Mouse (Mus musculus) intestine, embryonic 15.5 days (tissue): ENCODE results near the gene Zfp598. TPM values are rescaled to one million over a fixed set of nuclear protein-coding genes. Genes with fewer than 3 reads are reported as not detected.

ENCODE experiments used
- ATAC-seq: fragments of 200-750 bp; cut with Nextera tagmentation; 2 replicates; pipeline ENCODE4 v1.8.0; 2017; ENCODE audit warnings: moderate TSS enrichment, moderate library complexity
- H3K27ac ChIP-seq: fragments of 300-500 bp; sonication (generic); 2 replicates; pipeline ENCODE4 v1.5.1; 2015; ENCODE audit warnings: mild to moderate bottlenecking, inconsistent platforms
- H3K27me3 ChIP-seq: fragments of 300-500 bp; sonication (generic); replicated peaks from 2 replicates; pipeline ENCODE4 v1.6.1; 2015; ENCODE audit warnings: inconsistent platforms
- H3K36me3 ChIP-seq: fragments of 300-500 bp; sonication (generic); 2 replicates; pipeline ENCODE4 v1.6.1; 2015; ENCODE audit warnings: inconsistent platforms
- H3K4me1 ChIP-seq: fragments of 300-500 bp; sonication (generic); replicated peaks from 2 replicates; pipeline ENCODE4 v1.6.1; 2015; ENCODE audit warnings: inconsistent platforms
- H3K4me2 ChIP-seq: fragments of 300-500 bp; sonication (generic); replicated peaks from 2 replicates; pipeline ENCODE4 v1.6.1; 2015; ENCODE audit warnings: mild to moderate bottlenecking, inconsistent platforms
- H3K4me3 ChIP-seq: fragments of 300-500 bp; sonication (generic); replicated peaks from 2 replicates; pipeline ENCODE4 v1.5.1; 2015; ENCODE audit warnings: inconsistent platforms
- H3K9ac ChIP-seq: fragments of 300-500 bp; sonication (generic); 2 replicates; pipeline ENCODE4 v1.6.1; 2015; ENCODE audit warnings: inconsistent platforms
- H3K9me3 ChIP-seq: fragments of 300-500 bp; sonication (generic); 2 replicates; pipeline ENCODE4 v1.6.1; 2016; ENCODE audit warnings: inconsistent platforms
- WGBS: fragments of 180-500 bp; shearing (Covaris S2); methylation state at CpG from one replicate; pipeline ENCODE4 v1.1.7; 2015; 5-methylcytosine and 5-hydroxymethylcytosine counted together
- polyA plus RNA-seq: library from polyadenylated mRNA; unstranded; fragments of >200 nt; fragmentation: Nextera tagmentation; extraction: Ambion mirVana; gene quantifications from 2 replicates; pipeline ENCODE4 v1.2.1, GENCODE M21; 2015

Gene Zfp598
- polyA plus RNA-seq, result 20.0 and 20.5 TPM in 2 replicates

DNA sequence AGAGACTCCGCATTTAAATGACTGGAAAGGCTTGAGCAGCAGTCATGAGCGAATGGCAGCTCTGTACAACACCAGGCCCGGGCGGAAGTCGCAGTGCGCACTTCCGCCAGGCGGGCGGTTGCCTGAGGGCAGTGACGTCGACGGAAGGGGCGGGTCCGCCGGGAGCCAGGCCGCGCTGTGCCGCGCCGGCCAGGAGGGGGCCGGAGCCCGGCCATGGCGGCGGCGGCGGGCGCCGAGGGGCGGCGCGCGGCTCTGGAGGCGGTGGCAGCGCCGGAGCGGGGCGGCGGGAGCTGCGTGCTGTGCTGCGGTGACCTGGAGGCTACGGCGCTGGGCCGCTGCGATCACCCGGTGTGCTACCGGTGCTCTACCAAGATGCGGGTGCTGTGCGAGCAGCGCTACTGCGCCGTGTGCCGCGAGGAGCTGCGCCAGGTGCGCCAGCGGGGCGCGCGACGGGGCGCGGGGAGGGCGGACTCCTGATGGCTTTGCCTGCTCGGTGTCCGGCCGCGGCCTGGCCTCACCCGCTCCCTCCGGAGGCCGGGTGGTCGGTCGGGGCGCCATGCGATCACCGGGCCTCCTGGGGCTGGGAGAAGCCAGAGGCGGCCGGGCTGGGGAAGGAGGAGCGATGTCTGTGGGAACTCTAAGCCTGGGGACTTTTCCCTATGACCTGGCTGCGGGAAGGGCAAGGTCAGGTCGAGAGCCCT is at the start of gene Zfp598:
Zfp598 (plus strand) TSS at position 143 of the 701 bp plus-strand sequence.
- no peaks in the 10 kb centered on the region for H3K9me3 ChIP-seq
- H3K4me1 ChIP-seq, result peaks cover 28% of the 10 kb centered on the region
- peak within 1 kb of the TSS; percentile 98 for H3K9ac ChIP-seq
- H3K4me3 ChIP-seq, result peak within 1 kb of the TSS; percentile 96
- H3K27me3 ChIP-seq, result no peaks in the 10 kb centered on the region
- no peaks in the 10 kb centered on the region for H3K36me3 ChIP-seq
- peak within 1 kb of the TSS; percentile 83 for H3K27ac ChIP-seq
- peak within 1 kb of the TSS; percentile 61 for H3K4me2 ChIP-seq
- ATAC-seq, result peak; percentile 98
- under 1% methylated on average over 70 of the region's 80 CpGs for WGBS

DNA sequence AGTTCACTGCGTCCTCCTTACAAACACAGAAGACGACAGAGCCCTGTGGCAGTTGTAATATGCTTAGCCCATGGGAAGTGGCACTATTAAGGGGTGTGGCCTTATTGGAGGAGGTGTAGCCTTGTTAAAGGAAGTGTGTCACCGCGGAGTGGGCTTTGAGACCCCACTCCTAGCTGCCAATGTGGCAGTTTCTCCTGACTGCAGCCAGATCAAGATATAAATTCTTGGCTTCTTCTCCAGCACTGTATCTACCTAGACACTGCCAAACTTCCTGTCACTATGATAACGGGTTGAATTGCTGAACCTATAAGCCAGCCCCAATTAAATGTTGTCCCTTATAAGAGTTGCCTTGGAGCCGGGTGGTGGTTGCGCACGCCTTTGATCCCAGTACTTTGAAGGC is 44.0 kb upstream of the Zfp598 start:
- no peaks in the 10 kb centered on the region for H3K27me3 ChIP-seq
- H3K36me3 ChIP-seq, result peaks cover 43% of the 10 kb centered on the region
- H3K4me3 ChIP-seq, result no peak overlapping the region
- no peaks in the 10 kb centered on the region for H3K4me1 ChIP-seq
- H3K9ac ChIP-seq, result no peak overlapping the region
- no peak overlapping the region for H3K27ac ChIP-seq
- ATAC-seq, result no peak
- H3K4me2 ChIP-seq, result no peak overlapping the region
- no peaks in the 10 kb centered on the region for H3K9me3 ChIP-seq
- 92% methylated on average over 8 of the region's 8 CpGs for WGBS

DNA sequence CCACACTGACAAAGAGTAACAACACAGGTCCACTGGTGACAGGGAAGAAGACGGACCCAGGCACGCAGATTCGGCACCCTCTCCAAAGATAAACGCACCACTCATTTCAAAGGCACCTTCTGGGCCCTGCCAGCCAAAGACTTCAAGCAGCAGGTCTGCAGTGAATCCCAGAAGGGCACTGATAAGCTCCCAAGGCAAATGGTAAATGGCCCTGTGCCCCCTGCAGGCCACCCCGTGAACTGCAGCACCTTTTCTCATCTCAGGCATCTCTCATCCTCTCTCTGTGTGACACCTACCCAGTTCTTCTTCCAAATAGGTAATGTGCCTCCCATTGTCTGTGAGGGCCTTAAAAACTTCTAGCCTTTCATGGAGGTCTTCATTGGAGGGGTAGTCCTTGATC is 40.8 kb upstream of the Zfp598 start:
- 43% methylated on average over 5 of the region's 5 CpGs for WGBS
- peaks cover 14% of the 10 kb centered on the region for H3K4me1 ChIP-seq
- H3K9me3 ChIP-seq, result no peaks in the 10 kb centered on the region
- H3K27ac ChIP-seq, result no peak overlapping the region
- no peak overlapping the region for H3K4me2 ChIP-seq
- H3K27me3 ChIP-seq, result no peaks in the 10 kb centered on the region
- ATAC-seq, result no peak
- H3K4me3 ChIP-seq, result no peak overlapping the region
- no peak overlapping the region for H3K9ac ChIP-seq
- peaks cover 23% of the 10 kb centered on the region for H3K36me3 ChIP-seq

DNA sequence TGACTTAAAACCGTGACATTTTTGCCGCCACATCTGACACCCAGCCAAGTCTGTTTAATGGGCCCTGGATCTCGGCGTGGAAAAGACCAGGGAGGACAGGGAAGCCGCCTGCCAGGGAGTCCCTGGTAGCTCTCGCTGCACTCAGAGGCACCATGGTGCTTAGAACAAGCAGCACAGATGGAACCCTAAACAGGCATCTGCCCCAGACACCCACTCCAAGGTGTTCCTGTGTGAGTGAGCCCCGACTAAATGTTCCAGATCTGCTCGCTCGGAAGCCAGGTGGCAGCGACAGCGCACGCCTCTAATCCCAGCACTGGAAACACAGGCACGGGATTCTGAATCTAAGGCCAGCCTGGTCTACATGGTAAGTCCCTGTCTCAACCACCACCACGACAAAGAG is 39.4 kb upstream of the Zfp598 start:
- H3K36me3 ChIP-seq, result peaks cover 14% of the 10 kb centered on the region
- no peak overlapping the region for H3K27ac ChIP-seq
- H3K4me1 ChIP-seq, result peaks cover 21% of the 10 kb centered on the region
- H3K9ac ChIP-seq, result no peak overlapping the region
- H3K27me3 ChIP-seq, result no peaks in the 10 kb centered on the region
- H3K4me2 ChIP-seq, result no peak overlapping the region
- H3K9me3 ChIP-seq, result no peaks in the 10 kb centered on the region
- no peak overlapping the region for H3K4me3 ChIP-seq
- no peak for ATAC-seq
- 89% methylated on average over 14 of the region's 14 CpGs for WGBS

DNA sequence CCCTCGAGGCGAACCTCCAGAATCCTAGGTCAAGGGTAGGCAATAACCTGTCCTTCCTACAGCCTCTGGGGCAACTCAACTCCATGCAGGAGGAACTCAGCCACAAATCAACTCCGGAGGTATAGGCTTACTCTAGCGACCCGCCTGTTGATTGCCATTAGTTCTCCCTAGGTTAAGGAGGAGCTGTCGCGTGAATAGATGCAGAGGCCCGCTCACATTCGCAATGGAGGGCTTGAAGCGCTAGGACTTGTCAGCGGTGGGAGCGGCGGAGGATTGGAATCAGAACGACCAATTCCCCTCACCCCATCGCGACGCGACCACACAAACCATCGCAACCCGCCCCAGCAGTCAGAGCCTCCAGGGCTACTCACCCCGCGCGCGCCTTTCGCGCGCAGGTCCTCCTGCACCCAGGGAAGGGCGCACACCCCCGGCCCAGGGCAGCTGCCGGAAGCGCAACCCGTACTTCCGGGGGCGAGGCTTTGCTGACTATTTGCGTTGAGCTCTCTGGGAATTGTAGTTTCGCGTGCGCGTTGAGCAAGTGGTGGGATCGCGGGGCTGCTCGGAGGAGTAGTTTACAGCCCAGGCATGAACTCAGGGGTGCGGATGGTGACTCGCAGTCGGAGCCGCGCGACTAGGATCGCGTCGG is 37.2 kb upstream of the Zfp598 start, which contains the start of the genes Tsc2 and Nthl1:
Tsc2 (minus strand) TSS at position 464 of the 646 bp plus-strand sequence.
Nthl1 (plus strand) TSS at position 514 of the 646 bp plus-strand sequence.
- WGBS, result under 1% methylated on average over 51 of the region's 51 CpGs
- Histone ChIP-seq H3K9me3 (no peaks in the 10 kb centered on the region), H3K36me3 (peaks cover 5% of the 10 kb centered on the region; the same call in 1 of the 2 replicates), H3K27ac (peak within 1 kb of the TSS; percentile 92), H3K4me2 (peak within 1 kb of the TSS; percentile 79), H3K4me3 (peak within 1 kb of the TSS; percentile 71), H3K27me3 (no peaks in the 10 kb centered on the region), H3K4me1 (peaks cover 22% of the 10 kb centered on the region), H3K9ac (peak within 1 kb of the TSS; percentile 81)
- ATAC-seq, result peak; percentile 94

DNA sequence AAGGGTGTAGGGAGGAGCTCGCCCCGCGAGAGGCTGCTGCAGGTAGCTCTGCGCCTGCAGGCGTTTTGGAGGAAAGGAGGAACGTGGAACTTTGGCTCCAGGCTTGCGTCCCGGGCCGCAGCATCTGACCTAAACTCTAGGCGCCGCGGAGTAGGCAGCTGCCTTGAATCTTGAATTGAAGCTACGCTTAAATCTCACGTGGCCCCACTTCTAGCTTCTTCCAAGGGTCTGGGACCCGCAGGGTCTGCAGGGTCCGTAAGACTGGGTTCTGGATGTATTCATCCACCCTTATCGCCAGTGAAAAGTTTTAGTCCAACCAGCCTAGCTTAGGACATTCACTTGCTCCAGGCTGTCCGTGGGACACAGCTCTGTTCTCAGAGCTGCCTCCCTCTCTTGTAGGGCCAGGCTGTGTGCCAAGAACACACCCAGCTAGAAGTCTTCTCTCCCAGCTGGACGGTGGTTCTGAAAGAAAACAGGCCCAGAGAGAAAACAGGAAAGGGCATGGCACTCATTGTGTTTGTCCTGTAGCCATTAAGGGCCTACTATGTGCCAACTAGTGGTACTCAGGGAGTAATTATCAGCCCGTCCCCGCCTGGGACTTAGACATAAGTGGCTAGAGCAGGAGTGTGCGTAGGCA is 36.6 kb upstream of the Zfp598 start:
- Histone ChIP-seq H3K4me1 (peaks cover 22% of the 10 kb centered on the region), H3K27ac (peak overlapping the region; percentile 92), H3K9me3 (no peaks in the 10 kb centered on the region), H3K4me3 (peak overlapping the region; percentile 71), H3K9ac (peak overlapping the region; percentile 81), H3K27me3 (no peaks in the 10 kb centered on the region), H3K4me2 (peak overlapping the region; percentile 79), H3K36me3 (peaks cover 5% of the 10 kb centered on the region; the same call in 1 of the 2 replicates)
- peak; percentile 66 for ATAC-seq
- 9% methylated on average over 22 of the region's 22 CpGs for WGBS

DNA sequence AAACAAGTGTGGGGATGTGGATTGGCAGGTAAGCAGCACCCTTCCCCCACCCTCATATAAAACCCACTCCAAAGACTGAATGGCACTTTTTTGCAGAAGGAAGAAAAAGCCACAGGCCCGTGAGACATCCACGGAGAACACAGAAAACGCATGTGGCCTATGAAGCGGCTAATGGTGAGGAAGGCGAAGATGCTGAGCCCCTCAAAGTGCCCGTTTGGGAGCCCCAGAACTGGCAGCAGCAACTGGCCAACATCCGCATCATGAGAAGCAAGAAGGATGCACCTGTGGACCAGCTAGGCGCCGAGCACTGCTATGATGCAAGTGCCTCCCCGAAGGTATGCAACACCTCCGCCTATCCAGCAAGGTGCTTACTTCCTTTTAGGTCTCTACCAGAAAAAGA is 35.7 kb upstream of the Zfp598 start:
- Histone ChIP-seq H3K4me3 (no peak overlapping the region), H3K4me2 (no peak overlapping the region), H3K27ac (peak overlapping the region; percentile 92; the same call in 1 of the 2 replicates), H3K4me1 (peaks cover 22% of the 10 kb centered on the region), H3K36me3 (peaks cover 5% of the 10 kb centered on the region; the same call in 1 of the 2 replicates), H3K27me3 (no peaks in the 10 kb centered on the region), H3K9ac (no peak overlapping the region), H3K9me3 (no peaks in the 10 kb centered on the region)
- no peak for ATAC-seq
- 96% methylated on average over 11 of the region's 11 CpGs for WGBS

DNA sequence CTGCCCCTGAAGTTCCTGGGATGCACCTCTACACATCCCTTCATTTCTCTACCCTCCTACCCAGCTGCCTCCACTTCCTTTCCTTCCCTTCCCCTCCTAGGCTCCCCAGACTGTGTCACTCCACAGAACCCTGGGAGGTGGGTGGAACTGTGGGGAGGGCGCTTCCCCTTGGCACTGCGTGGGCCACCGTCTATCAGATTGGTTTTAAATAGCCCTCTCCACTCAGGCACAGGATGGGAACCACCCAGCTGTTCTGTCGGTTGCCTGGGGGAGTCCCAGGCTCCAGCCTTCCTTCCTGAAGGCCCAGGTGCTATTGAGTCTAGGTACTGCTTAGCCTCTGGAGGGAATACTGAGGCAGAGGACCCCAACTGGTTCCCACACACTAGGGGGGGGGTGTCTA is 34.5 kb upstream of the Zfp598 start:
- H3K27me3 ChIP-seq, result no peaks in the 10 kb centered on the region
- no peak for ATAC-seq
- H3K4me1 ChIP-seq, result peaks cover 31% of the 10 kb centered on the region
- no peak overlapping the region for H3K9ac ChIP-seq
- H3K4me3 ChIP-seq, result no peak overlapping the region
- WGBS, result 86% methylated on average over 4 of the region's 4 CpGs
- no peak overlapping the region for H3K27ac ChIP-seq
- no peaks in the 10 kb centered on the region for H3K9me3 ChIP-seq
- no peak overlapping the region for H3K4me2 ChIP-seq
- peaks cover 2% of the 10 kb centered on the region; the same call in 1 of the 2 replicates for H3K36me3 ChIP-seq

DNA sequence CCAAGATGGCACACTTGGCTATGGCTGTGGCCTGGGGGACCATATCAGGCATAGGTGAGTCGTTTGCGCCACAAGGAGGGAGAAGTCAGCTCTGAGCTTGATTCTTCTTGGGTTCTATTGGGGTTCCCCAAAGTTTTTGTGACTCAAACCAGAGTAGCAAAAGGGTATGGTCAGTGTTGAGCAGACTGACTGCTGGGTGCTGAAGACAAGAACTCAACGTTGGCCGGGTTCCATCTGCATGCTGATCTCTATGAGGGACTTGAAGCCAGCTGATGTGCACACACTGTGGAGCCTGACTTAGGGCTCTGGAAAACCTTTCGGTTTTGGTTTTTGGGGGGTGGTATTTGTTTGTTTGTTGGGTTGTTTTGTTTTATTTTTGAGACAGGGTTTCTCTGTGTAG is 33.8 kb upstream of the Zfp598 start:
- Histone ChIP-seq H3K27ac (no peak overlapping the region), H3K4me2 (no peak overlapping the region), H3K4me1 (peaks cover 34% of the 10 kb centered on the region), H3K9ac (no peak overlapping the region), H3K36me3 (peaks cover 5% of the 10 kb centered on the region; the same call in 1 of the 2 replicates), H3K27me3 (no peaks in the 10 kb centered on the region), H3K4me3 (no peak overlapping the region), H3K9me3 (no peaks in the 10 kb centered on the region)
- 92% methylated on average over 5 of the region's 5 CpGs for WGBS
- no peak for ATAC-seq

DNA sequence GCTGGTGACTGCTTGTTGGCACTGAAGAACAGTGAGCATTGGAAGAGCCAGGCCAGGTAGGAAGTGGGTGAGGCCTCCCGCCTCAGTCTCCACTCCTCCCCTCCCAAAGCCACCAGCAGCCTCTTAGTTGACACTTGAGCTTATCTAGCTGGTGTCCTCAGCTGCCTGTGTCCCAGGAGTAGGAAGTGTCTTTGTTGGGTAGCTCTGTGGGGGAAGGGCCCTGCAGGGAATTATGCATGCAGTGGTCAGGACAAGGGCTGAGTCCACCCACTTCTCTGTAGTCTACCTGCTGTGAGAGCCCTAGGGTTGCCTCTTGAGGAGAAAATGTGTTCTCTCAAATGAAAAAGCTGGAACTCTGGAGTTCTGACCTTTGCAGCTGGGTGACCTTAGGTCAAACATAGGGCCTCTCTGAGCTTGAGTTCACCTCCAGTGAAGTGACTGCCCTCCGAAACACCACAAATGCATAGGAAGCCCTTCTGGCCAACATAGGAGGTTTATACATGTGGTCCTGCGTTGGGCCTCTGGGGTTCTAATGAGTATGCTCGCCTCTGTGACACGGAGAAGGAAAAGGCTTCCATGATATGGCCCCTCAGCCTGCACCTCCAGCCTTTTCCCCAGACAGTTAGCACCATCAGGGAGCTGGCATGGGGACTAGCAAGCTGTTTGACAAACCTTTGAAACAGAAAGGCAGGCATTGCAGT is 32.6 kb upstream of the Zfp598 start:
- H3K4me1 ChIP-seq, result peaks cover 29% of the 10 kb centered on the region
- H3K4me2 ChIP-seq, result no peak overlapping the region
- no peaks in the 10 kb centered on the region for H3K9me3 ChIP-seq
- no peak overlapping the region for H3K27ac ChIP-seq
- no peak for ATAC-seq
- H3K27me3 ChIP-seq, result no peaks in the 10 kb centered on the region
- 75% methylated on average over 5 of the region's 5 CpGs for WGBS
- peaks cover 6% of the 10 kb centered on the region; the same call in 1 of the 2 replicates for H3K36me3 ChIP-seq
- no peak overlapping the region for H3K4me3 ChIP-seq
- no peak overlapping the region for H3K9ac ChIP-seq

DNA sequence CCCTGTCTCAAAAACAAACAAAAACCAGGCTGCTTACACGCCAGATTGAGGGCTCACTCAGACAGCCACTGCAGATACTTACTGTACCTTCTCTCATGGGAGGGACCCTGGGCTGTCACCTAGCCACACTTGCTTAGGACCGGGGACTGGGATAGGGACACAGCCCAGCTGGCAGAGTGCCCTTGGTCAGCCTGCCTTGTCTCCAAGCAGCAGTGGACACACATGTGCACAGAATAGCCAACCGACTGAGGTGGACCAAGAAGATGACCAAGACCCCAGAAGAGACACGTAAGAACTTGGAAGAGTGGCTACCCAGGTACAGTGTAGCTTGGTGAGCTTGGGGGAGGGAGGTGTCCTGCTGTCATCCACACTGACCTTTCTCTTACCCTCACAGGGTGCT is 31.3 kb upstream of the Zfp598 start:
- Histone ChIP-seq H3K9me3 (no peaks in the 10 kb centered on the region), H3K4me3 (no peak overlapping the region), H3K9ac (no peak overlapping the region), H3K27me3 (no peaks in the 10 kb centered on the region), H3K27ac (peak overlapping the region; percentile 59), H3K4me2 (no peak overlapping the region), H3K36me3 (peaks cover 6% of the 10 kb centered on the region; the same call in 1 of the 2 replicates), H3K4me1 (peaks cover 24% of the 10 kb centered on the region)
- ATAC-seq, result no peak
- WGBS, result 78% methylated on average over 4 of the region's 4 CpGs

DNA sequence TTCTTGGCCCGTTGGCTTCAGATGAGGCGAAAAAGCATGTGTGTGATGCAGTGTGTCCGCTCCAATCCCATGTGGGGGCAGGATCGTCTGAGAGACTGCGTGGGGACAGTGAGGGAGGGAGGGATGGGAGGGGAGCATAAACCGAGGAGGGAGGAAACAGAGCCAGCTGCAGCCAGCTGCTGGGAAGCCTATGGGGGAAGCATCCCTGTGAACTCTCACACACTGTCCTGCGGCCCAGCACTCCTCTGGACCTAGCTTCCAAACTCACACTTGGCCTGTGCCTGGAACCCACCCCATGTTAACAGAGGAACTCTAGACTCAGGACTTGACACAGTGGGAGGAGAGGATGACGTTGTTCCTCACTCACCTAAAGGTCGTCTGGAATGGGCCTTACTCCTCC is 30.6 kb upstream of the Zfp598 start:
- Histone ChIP-seq H3K4me2 (no peak overlapping the region), H3K4me1 (peaks cover 22% of the 10 kb centered on the region), H3K27ac (peak overlapping the region; percentile 89), H3K9me3 (no peaks in the 10 kb centered on the region), H3K36me3 (peaks cover 6% of the 10 kb centered on the region; the same call in 1 of the 2 replicates), H3K9ac (peak overlapping the region; percentile 26; the same call in 1 of the 2 replicates), H3K4me3 (no peak overlapping the region), H3K27me3 (no peaks in the 10 kb centered on the region)
- ATAC-seq, result peak; percentile 81
- 53% methylated on average over 9 of the region's 9 CpGs for whole genome bisulfite sequencing
